Mouse (Mus musculus) hindbrain, embryonic 13.5 days (tissue): ENCODE measurements at regions not wholly inside any gene's neighbourhood (a gene's known extent, or its start where the extent isn't known, plus 50 kb on each side); places are given as distances from the start of the nearest gene placed in this dataset.

ENCODE experiments used
- ATAC-seq: fragments of 200-750 bp; cut with Nextera tagmentation; 2 replicates; pipeline ENCODE4 v1.8.0; 2017; ENCODE audit warnings: moderate TSS enrichment; ENCODE audit not compliant: low FRiP score
- H3K27ac ChIP-seq: fragments of 300-500 bp; sonication (generic); 2 replicates; pipeline ENCODE4 v1.5.1; 2015; ENCODE audit warnings: inconsistent platforms, mild to moderate bottlenecking, moderate library complexity
- H3K27me3 ChIP-seq: fragments of 300-500 bp; sonication (generic); 2 replicates; pipeline ENCODE4 v1.6.1; 2015; ENCODE audit warnings: mild to moderate bottlenecking, inconsistent platforms
- H3K36me3 ChIP-seq: fragments of 300-500 bp; sonication (generic); 2 replicates; pipeline ENCODE4 v1.6.1; 2015; ENCODE audit warnings: mild to moderate bottlenecking, inconsistent platforms
- H3K4me1 ChIP-seq: fragments of 300-500 bp; sonication (generic); replicated peaks from 2 replicates; pipeline ENCODE4 v1.6.1; 2015; ENCODE audit warnings: inconsistent platforms
- H3K4me2 ChIP-seq: fragments of 300-500 bp; sonication (generic); 2 replicates; pipeline ENCODE4 v1.6.1; 2015; ENCODE audit warnings: inconsistent platforms, mild to moderate bottlenecking, moderate library complexity
- H3K4me3 ChIP-seq: fragments of 300-500 bp; sonication (generic); 2 replicates; pipeline ENCODE4 v1.5.1; 2015; ENCODE audit warnings: mild to moderate bottlenecking, inconsistent platforms
- H3K9ac ChIP-seq: fragments of 300-500 bp; sonication (generic); 2 replicates; pipeline ENCODE4 v1.6.1; 2015; ENCODE audit warnings: mild to moderate bottlenecking, inconsistent platforms
- H3K9me3 ChIP-seq: fragments of 300-500 bp; sonication (generic); 2 replicates; pipeline ENCODE4 v1.6.1; 2016; ENCODE audit warnings: inconsistent platforms
- WGBS: fragments of 180-500 bp; shearing (Covaris S2); methylation state at CpG from one replicate; pipeline ENCODE4 v1.1.7; 2015; 5-methylcytosine and 5-hydroxymethylcytosine counted together

DNA sequence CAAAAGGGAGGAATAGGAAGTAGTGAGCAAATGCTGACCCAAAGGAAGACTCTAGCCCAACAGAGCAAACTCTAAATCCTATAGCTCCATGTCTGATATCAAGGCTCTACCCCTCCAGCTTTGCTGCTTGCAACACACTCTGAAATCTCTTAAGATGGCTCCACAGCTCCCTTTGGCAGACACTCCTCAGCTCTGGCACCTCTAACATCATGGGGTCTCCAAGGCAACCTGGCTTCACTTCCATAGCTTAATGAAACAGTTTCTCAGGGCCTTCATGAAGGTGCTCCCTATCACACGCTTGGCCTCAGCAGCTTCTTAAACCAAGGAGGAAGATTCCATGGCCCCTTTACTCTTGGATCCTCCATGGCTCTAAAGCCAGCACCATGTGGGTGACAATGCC lies 73.6 kb downstream of the Hes1 start:
- Histone ChIP-seq H3K4me3 (no peak overlapping the region), H3K9me3 (no peaks in the 10 kb centered on the region), H3K9ac (no peak overlapping the region), H3K4me1 (no peaks in the 10 kb centered on the region), H3K36me3 (no peaks in the 10 kb centered on the region), H3K27me3 (peaks cover 96% of the 10 kb centered on the region), H3K27ac (no peak overlapping the region), H3K4me2 (no peak overlapping the region)
- WGBS = 96% methylated on average over 1 of the region's 1 CpGs
- ATAC-seq = no peak

DNA sequence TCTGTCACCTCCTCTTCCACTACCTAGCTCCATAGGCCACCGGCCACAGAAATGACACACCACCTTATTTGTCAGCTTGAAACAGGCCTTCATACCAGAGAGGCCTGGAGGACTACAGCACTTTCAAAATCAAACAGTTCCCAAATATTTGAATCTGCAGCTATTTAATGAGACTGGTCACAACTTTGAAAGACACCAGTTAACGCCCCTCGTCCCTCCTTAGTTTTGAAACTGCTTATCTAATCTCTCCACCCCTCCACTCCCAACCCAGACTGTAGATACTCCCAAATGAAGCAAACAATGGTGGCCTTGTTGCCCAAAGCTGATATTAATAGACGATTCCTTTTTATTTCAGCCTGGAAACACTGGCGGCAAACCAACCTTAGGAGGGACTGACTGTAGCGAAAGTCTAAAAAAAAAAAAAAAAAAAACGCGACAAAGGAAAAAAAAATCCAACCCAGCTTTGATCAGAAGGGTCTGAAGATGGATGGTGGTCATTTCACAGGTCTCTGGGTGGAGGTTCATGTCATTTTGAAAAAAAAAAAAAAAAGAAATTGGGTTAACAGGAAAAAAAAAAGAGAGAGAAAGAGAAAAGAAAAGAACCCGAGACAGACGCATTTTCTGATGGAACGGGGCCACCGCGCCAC lies 80.8 kb downstream of the Hes1 start:
- whole genome bisulfite sequencing = 21% methylated on average over 13 of the region's 13 CpGs
- H3K4me2 ChIP-seq = peak overlapping the region; percentile 46
- H3K9ac ChIP-seq = no peak overlapping the region
- peaks cover 12% of the 10 kb centered on the region for H3K4me1 ChIP-seq
- no peaks in the 10 kb centered on the region; the same call in 1 of the 2 replicates for H3K9me3 ChIP-seq
- no peak for ATAC-seq
- H3K27me3 ChIP-seq = peaks cover 83% of the 10 kb centered on the region
- H3K4me3 ChIP-seq = peak overlapping the region; percentile 4; the same call in 1 of the 2 replicates
- H3K36me3 ChIP-seq = no peaks in the 10 kb centered on the region
- H3K27ac ChIP-seq = no peak overlapping the region

DNA sequence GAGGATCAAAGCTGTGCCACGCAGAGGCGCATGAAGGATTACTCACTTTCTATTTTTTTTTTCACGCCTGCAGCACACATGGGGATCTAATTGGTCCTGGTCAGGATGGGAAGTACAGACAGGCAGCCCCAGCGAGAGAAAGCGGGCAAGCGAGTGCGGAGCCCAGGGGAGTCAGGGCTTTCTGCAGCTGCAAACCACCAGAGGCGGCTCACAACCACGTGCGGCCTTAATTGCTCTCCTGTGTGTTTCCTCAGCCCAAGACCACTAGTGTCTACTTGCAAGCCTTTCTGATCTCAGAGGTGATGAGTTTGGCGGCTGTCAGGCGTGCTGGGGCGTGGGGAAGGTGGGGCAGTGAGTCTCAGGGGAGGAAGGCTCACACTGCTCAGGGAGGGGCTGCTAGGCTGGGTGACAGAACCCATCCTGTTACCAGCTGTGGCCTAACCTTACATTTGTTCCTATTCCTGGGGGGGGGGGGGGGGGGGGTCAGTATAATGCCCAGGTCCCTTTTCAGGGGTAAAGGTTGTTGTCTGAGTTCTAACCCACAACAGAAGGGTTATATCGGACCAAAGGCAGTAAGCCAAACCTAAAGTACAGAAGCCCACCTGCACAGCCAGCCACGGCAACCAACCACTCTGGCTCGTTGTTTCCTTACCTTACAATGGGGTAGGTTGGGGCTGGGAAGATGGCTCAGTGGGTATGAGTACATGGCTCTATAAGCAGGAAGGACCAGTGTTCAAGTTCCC lies 81.5 kb downstream of the Hes1 start:
- ATAC-seq = peak; percentile 66; the same call in 1 of the 2 replicates
- H3K9ac ChIP-seq = no peak overlapping the region
- no peak overlapping the region for H3K27ac ChIP-seq

DNA sequence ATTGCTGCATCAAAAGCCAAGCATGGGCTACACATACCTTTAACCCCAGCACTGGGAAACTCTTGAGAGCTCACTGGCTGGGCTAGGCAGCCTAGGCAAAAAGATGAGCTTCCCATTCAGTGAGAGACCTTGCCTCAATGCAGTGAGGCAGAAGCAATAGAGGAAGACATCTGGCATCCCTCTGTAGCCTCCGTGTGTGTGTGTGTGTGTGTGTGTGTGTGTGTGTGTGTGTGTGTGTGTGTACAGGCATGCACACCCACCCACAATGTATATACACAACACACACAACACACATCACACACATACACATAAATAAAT lies 82.0 kb downstream of the Hes1 start:
- Histone ChIP-seq H3K27ac (no peak overlapping the region), H3K4me3 (no peak overlapping the region), H3K36me3 (no peaks in the 10 kb centered on the region), H3K27me3 (peaks cover 81% of the 10 kb centered on the region), H3K9me3 (no peaks in the 10 kb centered on the region; the same call in 1 of the 2 replicates), H3K4me1 (peaks cover 12% of the 10 kb centered on the region), H3K9ac (no peak overlapping the region), H3K4me2 (no peak overlapping the region)
- 50% methylated on average over 1 of the region's 1 CpGs for WGBS
- ATAC-seq = no peak

More for the DNA sequence above, 81.5 kb downstream of the Hes1 start:
- Histone ChIP-seq H3K36me3 (no peaks in the 10 kb centered on the region), H3K4me1 (peaks cover 12% of the 10 kb centered on the region), H3K27me3 (peaks cover 82% of the 10 kb centered on the region), H3K4me2 (peak overlapping the region; percentile 46), H3K4me3 (peak overlapping the region; percentile 4; the same call in 1 of the 2 replicates), H3K9me3 (no peaks in the 10 kb centered on the region; the same call in 1 of the 2 replicates)
- WGBS = 9% methylated on average over 16 of the region's 16 CpGs

DNA sequence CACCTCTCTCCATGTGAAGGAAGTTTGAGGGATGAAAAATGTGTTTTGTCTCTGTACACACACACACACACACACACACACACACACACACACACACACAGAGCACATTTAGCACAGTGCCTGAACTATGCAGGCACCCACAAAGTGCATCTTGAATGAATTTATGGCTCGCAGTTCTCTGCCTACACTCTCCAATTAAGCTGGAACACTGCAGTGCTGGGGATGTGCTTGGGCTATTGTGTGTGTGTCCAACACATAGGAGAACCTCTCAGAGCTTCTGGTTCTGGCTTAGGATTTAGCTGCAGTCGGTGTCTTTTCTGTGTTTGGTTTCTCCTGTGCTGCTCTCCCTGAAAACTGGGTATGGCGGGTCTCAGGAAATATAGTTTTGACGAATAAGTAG lies 83.1 kb downstream of the Hes1 start:
- no peak for ATAC-seq
- Histone ChIP-seq H3K9me3 (no peaks in the 10 kb centered on the region; the same call in 1 of the 2 replicates), H3K27me3 (peaks cover 79% of the 10 kb centered on the region), H3K9ac (no peak overlapping the region), H3K4me3 (no peak overlapping the region), H3K27ac (no peak overlapping the region), H3K36me3 (no peaks in the 10 kb centered on the region), H3K4me2 (no peak overlapping the region), H3K4me1 (peaks cover 12% of the 10 kb centered on the region)
- 90% methylated on average over 4 of the region's 4 CpGs for WGBS

DNA sequence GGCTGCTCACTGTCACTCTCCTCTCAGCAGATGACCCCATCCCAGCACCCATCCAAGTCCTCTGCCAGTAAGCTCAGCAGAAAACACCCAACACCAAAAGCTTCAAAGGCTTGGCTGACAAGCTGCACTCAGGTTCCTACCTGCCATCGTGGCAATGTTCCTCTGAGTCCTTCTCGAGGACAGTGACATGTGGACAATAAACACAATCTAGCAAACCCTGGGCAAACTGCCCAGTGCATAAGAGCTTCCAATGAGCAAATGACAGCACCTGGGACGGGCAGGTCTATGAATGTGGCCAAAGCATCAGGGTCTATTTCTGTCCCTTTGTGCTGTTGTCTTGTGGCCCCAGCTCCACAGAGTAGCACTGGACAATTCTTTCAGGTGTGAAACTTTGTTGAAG lies 86.9 kb downstream of the Hes1 start:
- Histone ChIP-seq H3K36me3 (no peaks in the 10 kb centered on the region), H3K9me3 (no peaks in the 10 kb centered on the region; the same call in 1 of the 2 replicates), H3K4me2 (no peak overlapping the region), H3K27ac (no peak overlapping the region), H3K4me3 (no peak overlapping the region), H3K4me1 (peaks cover 12% of the 10 kb centered on the region), H3K27me3 (peaks cover 68% of the 10 kb centered on the region), H3K9ac (no peak overlapping the region)
- ATAC-seq = no peak
- 83% methylated on average over 3 of the region's 3 CpGs for whole genome bisulfite sequencing

DNA sequence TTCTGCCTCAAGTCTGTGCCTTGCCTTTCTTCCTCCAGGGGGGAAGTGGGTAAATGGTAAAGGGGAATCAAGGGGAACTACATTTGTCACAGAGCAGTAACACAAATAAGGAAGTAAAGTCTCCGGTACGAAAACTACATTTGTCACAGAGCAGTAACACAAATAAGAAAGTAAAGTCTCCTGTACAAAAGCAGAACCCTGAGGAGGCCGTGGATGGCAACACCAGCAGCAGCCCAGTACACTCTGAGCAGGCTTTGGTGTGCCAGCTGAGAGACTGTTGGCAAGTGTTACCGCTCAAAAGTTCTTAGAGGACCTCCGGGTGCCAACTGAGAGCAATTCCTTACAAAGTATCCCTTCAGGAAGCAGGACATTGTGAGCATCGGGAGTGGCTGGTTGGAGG lies 90.9 kb downstream of the Hes1 start:
- no peaks in the 10 kb centered on the region; the same call in 1 of the 2 replicates for H3K9me3 ChIP-seq
- 0 out of 2 replicates have a peak overlapping the region, but pooled peaks have one; percentile 40 for H3K27ac ChIP-seq
- H3K4me3 ChIP-seq = no peak overlapping the region
- H3K36me3 ChIP-seq = no peaks in the 10 kb centered on the region
- peaks cover 19% of the 10 kb centered on the region for H3K4me1 ChIP-seq
- peaks cover 52% of the 10 kb centered on the region for H3K27me3 ChIP-seq
- no peak overlapping the region for H3K4me2 ChIP-seq
- 22% methylated on average over 6 of the region's 6 CpGs for WGBS
- no peak overlapping the region for H3K9ac ChIP-seq
- no peak for ATAC-seq

DNA sequence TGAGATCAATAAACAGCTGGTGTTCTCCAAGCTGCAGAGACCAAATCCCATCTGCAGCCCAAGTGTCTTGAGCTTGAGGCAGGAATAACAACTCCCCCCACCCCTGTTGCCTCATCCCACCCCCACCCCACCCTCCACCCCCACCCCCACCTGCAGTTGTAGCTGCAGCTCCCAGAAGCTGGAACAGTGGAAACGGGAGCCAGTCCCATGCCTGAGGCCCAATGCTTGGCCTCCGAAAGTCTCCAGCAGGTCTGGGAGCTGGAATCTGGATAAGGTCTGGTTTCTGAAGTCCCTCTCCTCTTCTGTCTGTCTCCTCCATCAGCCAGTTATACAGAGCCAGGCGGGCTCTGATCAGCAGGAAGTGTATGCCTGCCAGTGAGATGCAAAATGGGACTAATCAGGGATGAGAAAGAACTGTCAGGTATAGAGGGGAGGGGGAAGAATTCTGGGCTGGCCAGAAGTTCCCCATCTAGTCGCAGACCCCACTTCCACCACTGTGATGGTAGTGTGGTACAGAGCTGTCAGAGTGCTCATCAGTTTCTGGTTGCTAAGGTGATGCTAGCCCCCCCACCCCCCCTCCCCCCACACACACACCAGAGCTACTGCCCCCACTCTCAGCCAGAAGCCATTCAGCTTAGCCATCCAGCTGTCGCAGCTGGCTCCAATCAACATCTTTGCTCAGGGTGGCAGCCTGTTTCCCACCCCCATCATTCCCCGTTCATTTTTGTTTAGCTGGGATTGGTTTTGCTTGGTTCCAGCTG lies 91.5 kb downstream of the Hes1 start:
- Histone ChIP-seq H3K36me3 (no peaks in the 10 kb centered on the region), H3K27ac (peak overlapping the region; percentile 40; the same call in 1 of the 2 replicates), H3K4me3 (no peak overlapping the region), H3K9me3 (no peaks in the 10 kb centered on the region; the same call in 1 of the 2 replicates), H3K27me3 (peaks cover 49% of the 10 kb centered on the region), H3K9ac (no peak overlapping the region), H3K4me2 (peak overlapping the region; percentile 4; the same call in 1 of the 2 replicates), H3K4me1 (peaks cover 19% of the 10 kb centered on the region)
- ATAC-seq = peak; percentile 82
- 8% methylated on average over 6 of the region's 6 CpGs for WGBS

DNA sequence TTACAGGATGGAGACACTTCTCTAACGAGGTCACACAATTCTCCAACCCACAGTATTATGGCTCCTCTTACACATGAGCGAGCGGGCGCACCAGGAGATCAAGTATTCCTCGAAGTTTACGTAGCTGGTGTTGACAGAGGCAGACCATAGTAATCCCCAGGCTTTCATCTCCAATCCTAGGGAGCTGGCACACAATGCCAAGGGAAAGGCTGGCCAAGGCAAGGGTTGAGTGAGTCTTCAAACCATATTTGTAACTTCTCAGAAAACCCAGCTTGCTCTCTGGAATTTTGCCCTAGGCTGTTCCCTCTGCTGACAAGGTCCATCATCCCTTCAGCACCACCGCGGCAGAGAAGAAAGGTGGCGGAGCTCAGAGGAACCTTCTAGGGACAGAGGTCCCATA lies 94.0 kb downstream of the Hes1 start:
- Histone ChIP-seq H3K4me1 (peaks cover 19% of the 10 kb centered on the region), H3K9ac (no peak overlapping the region), H3K27ac (no peak overlapping the region), H3K36me3 (no peaks in the 10 kb centered on the region), H3K27me3 (peaks cover 42% of the 10 kb centered on the region), H3K4me3 (no peak overlapping the region), H3K4me2 (no peak overlapping the region), H3K9me3 (no peaks in the 10 kb centered on the region; the same call in 1 of the 2 replicates)
- no peak for ATAC-seq
- WGBS = 94% methylated on average over 9 of the region's 9 CpGs

DNA sequence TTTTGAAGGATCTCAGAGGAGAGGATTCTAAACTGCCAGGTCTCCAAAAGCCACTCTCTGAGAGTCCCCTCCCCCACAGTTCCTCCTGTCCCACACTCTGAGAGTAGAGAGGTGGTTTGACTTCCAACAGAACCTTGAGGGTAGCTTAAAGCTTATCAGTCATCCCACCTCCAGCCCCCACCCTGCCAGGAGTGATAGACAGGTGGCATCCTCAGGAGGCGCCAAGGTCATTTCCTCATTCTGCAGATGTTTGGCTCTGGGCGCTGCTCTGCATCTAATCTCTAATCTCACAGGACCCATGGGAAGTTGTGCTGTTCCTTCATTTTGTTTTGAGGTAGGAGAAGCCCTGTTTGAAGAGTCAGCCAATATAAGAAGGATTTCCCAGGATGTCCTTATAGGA lies 96.2 kb downstream of the Hes1 start:
- Histone ChIP-seq H3K27ac (no peak overlapping the region), H3K4me2 (no peak overlapping the region), H3K9ac (no peak overlapping the region), H3K9me3 (no peaks in the 10 kb centered on the region; the same call in 1 of the 2 replicates), H3K4me3 (no peak overlapping the region), H3K27me3 (peaks cover 31% of the 10 kb centered on the region; the same call in 1 of the 2 replicates), H3K36me3 (no peaks in the 10 kb centered on the region), H3K4me1 (peaks cover 13% of the 10 kb centered on the region)
- ATAC-seq = no peak
- WGBS = 67% methylated on average over 2 of the region's 2 CpGs

DNA sequence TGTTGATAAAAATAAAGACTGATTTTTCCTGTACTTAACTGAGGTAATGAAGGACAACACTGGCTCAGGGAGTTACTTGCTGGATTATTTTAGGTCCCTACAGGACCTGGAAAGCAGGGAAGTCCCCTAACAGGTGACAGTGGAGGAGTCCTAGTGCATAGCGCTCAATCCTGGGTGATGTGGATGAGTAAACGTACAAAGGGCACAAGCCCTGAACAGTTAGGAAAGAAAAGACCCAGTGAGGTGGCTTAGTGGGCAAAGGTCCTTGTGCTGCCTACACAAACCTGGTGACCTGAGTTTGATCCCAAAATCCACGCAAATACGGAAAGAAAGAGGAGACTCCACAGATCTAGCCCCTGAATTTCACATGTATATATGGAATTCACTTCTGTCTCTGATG lies 99.1 kb downstream of the Hes1 start:
- no peak for ATAC-seq
- no peak overlapping the region for H3K4me2 ChIP-seq
- peaks cover 28% of the 10 kb centered on the region; the same call in 1 of the 2 replicates for H3K27me3 ChIP-seq
- H3K9ac ChIP-seq = no peak overlapping the region
- WGBS = 86% methylated on average over 4 of the region's 4 CpGs
- no peak overlapping the region for H3K4me3 ChIP-seq
- no peaks in the 10 kb centered on the region for H3K36me3 ChIP-seq
- H3K27ac ChIP-seq = no peak overlapping the region
- H3K4me1 ChIP-seq = no peaks in the 10 kb centered on the region
- H3K9me3 ChIP-seq = no peaks in the 10 kb centered on the region

DNA sequence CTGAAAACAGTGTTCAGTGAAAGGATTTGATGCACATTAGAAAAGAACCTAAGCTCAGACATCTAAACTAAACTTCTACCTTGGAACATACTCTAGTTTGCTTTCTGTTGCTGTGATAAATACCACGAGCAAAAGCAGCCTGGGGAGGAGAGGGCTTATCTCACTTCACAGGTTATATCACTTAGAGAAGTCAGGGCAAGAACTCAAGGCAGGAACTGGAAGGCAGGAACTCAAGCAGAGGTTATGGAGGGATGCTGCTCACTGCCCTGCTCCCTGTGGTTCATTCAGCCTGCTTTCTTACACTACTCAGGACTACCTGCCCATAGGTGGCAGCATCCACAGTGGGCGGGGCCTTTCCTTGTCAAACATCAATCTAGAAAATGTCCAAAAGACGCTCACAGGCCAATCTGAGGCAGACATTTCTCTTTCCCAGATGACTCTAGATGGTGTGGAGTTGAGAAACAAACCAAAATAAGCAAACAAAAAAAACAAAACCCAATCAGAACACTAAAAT lies 101.5 kb downstream of the Hes1 start:
- Histone ChIP-seq H3K9ac (no peak overlapping the region), H3K27me3 (peaks cover 28% of the 10 kb centered on the region), H3K36me3 (no peaks in the 10 kb centered on the region), H3K4me1 (no peaks in the 10 kb centered on the region), H3K27ac (no peak overlapping the region), H3K4me3 (no peak overlapping the region), H3K4me2 (no peak overlapping the region), H3K9me3 (no peaks in the 10 kb centered on the region)
- no peak for ATAC-seq
- WGBS = 92% methylated on average over 3 of the region's 3 CpGs
